Comparison of ENCODE assay signal across 7 mouse cellular contexts in genomic region chr5:28071456-28072223, GRCm38 (mm10). TPM values are rescaled to one million over a fixed set of nuclear protein-coding genes. Genes with fewer than 3 reads are reported as not detected.
DNase-seq lines count a peak whose midpoint lies in the region; ATAC-seq lines count a peak whose summit lies in the region.

No protein-coding gene starts in this region.

- ATAC-seq in intestine, embryonic 14.5 days (replicated peaks; ENCODE audit: low FRiP score, low TSS enrichment, low read depth): peak; percentile 67

- DNase-seq in adrenal gland, adult (ENCODE audit: inconsistent age in 2 of 2, low spot score in 1 of 2): peak; percentile 91 to 95
- peak; percentile 94 for DNase-seq in embryo, embryonic 10.5 days (ENCODE audit: low spot score)
- peak; percentile 83 for DNase-seq in gastrocnemius, postnatal 25 days
- DNase-seq in intestine, embryonic 14.5 days (ENCODE audit: low spot score): peak; percentile 87
- peak; percentile 89 to 94 for DNase-seq in left cerebral cortex, postnatal 14 days (ENCODE audit: low spot score in 2 of 2)
- DNase-seq in mesoderm, embryonic 11.5 days (ENCODE audit: low read depth, low spot score): peak; percentile 93
- peak; percentile 89 to 94 for DNase-seq in right cerebral cortex, postnatal 36 days (ENCODE audit: low spot score in 2 of 2)

- peaks cover 22% of the 10 kb centered on the region for H3K4me1 ChIP-seq in intestine, embryonic 14.5 days (replicated peaks; ENCODE audit: control insufficient read depth, insufficient read depth, low read length)

- peaks cover 37% of the 10 kb centered on the region for H3K36me3 ChIP-seq in intestine, embryonic 14.5 days (ENCODE audit: control insufficient read depth, insufficient read depth, low read length)

- under 1% methylated on average over 50 of the region's 50 CpGs for WGBS in intestine, embryonic 14.5 days

- H3K9me3 ChIP-seq in intestine, embryonic 14.5 days (ENCODE audit: control insufficient read depth, low read length): no peaks in the 10 kb centered on the region

- peak overlapping the region; percentile 93 for H3K4me3 ChIP-seq in intestine, embryonic 14.5 days (ENCODE audit: low read depth, low read length)

- intact Hi-C loops in left cerebral cortex, postnatal 14 days (cut with DNase I): loop anchor here (5.0 kb wide), 2 partner anchors 224 to 279 kb away; partner anchors contain the start of gene Paxip1

- H3K4me2 ChIP-seq in intestine, embryonic 14.5 days (ENCODE audit: low read length): peak overlapping the region; percentile 72

- no peaks in the 10 kb centered on the region for H3K27me3 ChIP-seq in intestine, embryonic 14.5 days (replicated peaks; ENCODE audit: control insufficient read depth, insufficient read depth, low read length)

- H3K27ac ChIP-seq in intestine, embryonic 14.5 days (ENCODE audit: low read depth): peak overlapping the region; percentile 90

- H3K9ac ChIP-seq in intestine, embryonic 14.5 days (ENCODE audit: low read length): peak overlapping the region; percentile 81

RNA-seq across cellular contexts. Expression of gene Insig1, which starts 0.5 kb away (rescaled TPM):
- 10 to 100 TPM; 11.8 to 12.2 TPM for total RNA-seq in gastrocnemius, postnatal 25 days (2021)
- polyA plus RNA-seq in intestine, embryonic 14.5 days (2014; fragmentation: Nextera tagmentation; extraction: Ambion mirVana): 119 and 158 TPM in 2 replicates
- 10 to 100 TPM; 71.4 to 76.6 TPM for total RNA-seq in left cerebral cortex, postnatal 14 days (2021)

Comparison
In these comparisons a context has a peak if more than half of its experiments do, and no peak if none do; other contexts are left out.
1. Peak in every context shown above with its lines: DNase-seq, ATAC-seq, H3K4me3 ChIP-seq and H3K27ac ChIP-seq.
2. RNA of gene Insig1, which starts 0.5 kb away (total RNA-seq): 71.4 to 76.6 TPM in left cerebral cortex, postnatal 14 days; 11.8 to 12.2 TPM in gastrocnemius, postnatal 25 days; every median in the first group is over 4 times any median in the second.